Mouse (Mus musculus) testis, adult 2 months (tissue): Measurements from ENCODE around the gene Aff3.

Experiments
- CTCF ChIP-seq: fragments of 200-500 bp; IDR thresholded peaks from 2 replicates; pipeline ENCODE4 v1.5.1; 2012; ENCODE audit warnings: low read depth, mild to moderate bottlenecking, inconsistent platforms, low read length, moderate library complexity; ENCODE audit not compliant: control insufficient read depth, insufficient read depth, insufficient replicate concordance
- POLR2A ChIP-seq: fragments of 200-500 bp; IDR thresholded peaks from 2 replicates; pipeline ENCODE4 v1.6.1; 2012; ENCODE audit warnings: low read depth, mild to moderate bottlenecking, inconsistent platforms, low read length, moderate library complexity; ENCODE audit not compliant: control insufficient read depth

DNA sequence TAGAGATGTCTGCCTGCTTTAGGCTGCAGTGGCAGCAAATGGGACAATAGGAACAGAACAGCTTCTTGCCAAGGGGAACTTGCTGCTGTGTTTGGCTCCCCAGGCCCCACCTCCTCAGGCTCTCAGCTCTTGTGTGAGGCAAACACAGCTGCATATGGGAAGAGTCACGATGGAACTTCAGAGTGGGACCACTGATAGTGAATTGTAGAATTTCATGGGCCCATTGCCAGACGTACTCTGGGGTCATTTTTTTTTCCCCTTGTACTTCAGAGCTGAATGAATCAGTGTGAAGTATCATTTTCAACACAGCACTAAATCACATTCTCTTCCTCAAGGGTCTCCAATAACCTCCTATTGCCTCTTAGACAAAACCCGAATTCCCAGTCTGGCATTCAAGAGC lies 451.4 kb downstream of the Aff3 start:
- no peak for TF ChIP-seq CTCF
- TF ChIP-seq POLR2A: no peak
